Mouse (Mus musculus) thymus, postnatal 10 days (tissue): ENCODE measurements around the gene Gm8897.
"Not testable (repeated sequence)": the region's sequence is repeated elsewhere in the genome, so short reads cannot be mapped to it uniquely, and the experiment has no call there.

Experiments used
- DNase-seq, 2 experiments: peaks; one replicate each; pipeline ENCODE4 v3.0.0; 2021; ENCODE audit warnings: low spot score in 2 of 2

Gene Gm8897

GRCm38 (mm10) chr5:11416118-11416517 lies at the start of gene Gm8897:
Gene Gm8897 (plus strand): TSS chr5:11416418.
- DNase-seq: not testable (repeated sequence)

- DNase-seq: not testable (repeated sequence)
These were observed 473 bp downstream of the Gm8897 start for GRCm38 (mm10) chr5:11416691-11417090.
